Mouse (Mus musculus) left cerebral cortex, adult 2 months (tissue): ENCODE measurements around the gene Tead2. TPM values are rescaled to one million over a fixed set of nuclear protein-coding genes. Genes with fewer than 3 reads are reported as not detected.

Source experiments
- DNase-seq, 2 experiments: peaks; one replicate each; pipeline ENCODE4 v3.0.0; 2021 to 2022; ENCODE audit warnings: low spot score in 2 of 2, mixed read lengths in 1 of 2; ENCODE audit errors: extremely low spot score in 1 of 2
- H3K27ac ChIP-seq: fragments of 200-600 bp; 2 replicates; pipeline ENCODE4 v1.8.1; 2022
- H3K4me3 ChIP-seq: fragments of 200-600 bp; 2 replicates; pipeline ENCODE4 v1.8.1; 2022
- CTCF ChIP-seq: fragments of 200-600 bp; IDR thresholded peaks from 2 replicates; pipeline ENCODE4 v1.8.1; 2022; ENCODE audit warnings: antibody characterized with exemption, mild to moderate bottlenecking, moderate library complexity
- intact Hi-C: fragments of 180-260 bp; cut with DNase I; formaldehyde crosslinking; loops from one replicate; pipeline ENCODE4 v1.15.1; 2025
- total RNA-seq, 2 experiments: library from RNA; stranded (reverse); gene quantifications; 2 replicates each; pipeline ENCODE4 v1.2.3; 2021

The Tead2 gene
- total RNA-seq, 2 experiments from 2014 or later, result 3.9 to 4.1 TPM

DNA sequence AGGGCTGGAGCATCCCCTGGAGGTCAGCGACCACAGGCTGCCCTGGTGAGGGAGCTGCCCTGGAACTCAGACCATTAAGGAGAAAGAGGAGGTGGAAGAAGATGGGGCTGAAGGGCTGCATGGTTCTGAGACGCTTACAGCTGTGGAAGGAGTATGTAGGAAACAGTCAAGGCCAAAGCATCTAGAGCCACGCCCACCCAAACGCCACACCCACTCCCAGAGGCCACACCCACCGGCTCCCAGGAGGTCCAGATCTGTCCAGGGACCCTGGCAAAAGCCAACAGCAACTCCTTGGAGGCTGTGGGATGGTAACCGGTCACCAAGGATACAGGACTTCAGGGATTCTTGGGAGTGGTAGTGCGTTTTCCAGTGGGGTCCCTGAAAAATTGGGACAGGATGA, 37.0 kb upstream of the Tead2 start:
- Histone ChIP-seq H3K27ac (no peak overlapping the region), H3K4me3 (no peak overlapping the region)
- intact Hi-C loops, result no loop called here
- no peak for DNase-seq
- TF ChIP-seq CTCF, result no peak

DNA sequence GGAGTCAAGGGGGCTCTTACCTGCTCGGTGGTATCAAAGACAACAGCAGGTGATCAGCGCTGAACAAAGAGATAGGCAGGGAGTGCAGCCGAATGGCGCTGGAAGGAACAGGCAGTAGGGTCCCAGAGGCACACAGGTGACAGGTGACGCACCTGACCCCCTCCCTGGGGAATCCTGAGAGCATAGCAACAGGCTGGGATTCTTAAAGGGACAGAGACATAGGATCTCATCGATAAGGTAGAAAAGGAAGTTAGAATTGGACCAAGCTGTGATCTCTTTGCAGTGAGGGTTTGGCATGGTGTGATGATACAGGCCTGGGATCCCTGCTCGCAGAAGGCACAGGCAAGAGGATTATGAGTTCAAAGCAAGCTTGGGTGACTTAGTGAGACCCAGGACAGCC, 36.1 kb upstream of the Tead2 start, which contains the start of gene Gfy:
TSS of gene Gfy (minus strand) at position 101 of the 400 bp plus-strand sequence.
- Histone ChIP-seq H3K27ac (no peak within 1 kb of the TSS), H3K4me3 (no peak within 1 kb of the TSS)
- intact Hi-C loops, result no loop called here
- no peak for TF ChIP-seq CTCF
- DNase-seq, result no peak

DNA sequence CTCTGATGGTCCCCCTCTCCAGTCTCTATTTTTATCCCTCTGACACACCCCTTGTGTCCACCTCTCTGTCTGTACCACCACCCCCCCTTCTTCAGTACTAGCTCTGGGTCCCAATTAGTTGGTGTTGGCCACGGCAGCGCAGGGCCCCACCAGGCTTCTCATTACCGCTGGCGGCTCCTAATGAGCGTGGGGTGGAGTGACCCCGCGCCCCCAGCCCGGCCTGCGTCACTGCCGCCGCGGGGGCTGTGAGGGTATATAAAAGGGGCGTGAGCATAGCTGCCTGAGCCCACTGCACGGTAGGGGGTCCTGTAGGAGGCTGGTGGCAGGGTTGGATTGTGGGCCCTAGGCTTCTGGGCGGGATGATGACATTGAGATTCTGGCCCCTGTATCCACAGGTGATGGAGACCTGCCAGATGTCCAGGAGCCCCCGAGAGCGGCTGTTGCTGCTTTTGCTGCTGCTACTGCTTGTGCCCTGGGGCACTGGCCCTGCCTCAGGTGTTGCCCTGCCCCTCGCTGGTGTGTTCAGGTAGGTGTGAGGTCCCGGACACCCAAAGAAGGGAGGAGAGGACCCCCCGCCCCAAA, 34.6 kb upstream of the Tead2 start, which contains the start of gene Pth2:
TSS of gene Pth2 (plus strand) at position 100 of the 582 bp plus-strand sequence.
- no peak for TF ChIP-seq CTCF
- no peak within 1 kb of the TSS for H3K4me3 ChIP-seq
- intact Hi-C loops, result no loop called here

DNA sequence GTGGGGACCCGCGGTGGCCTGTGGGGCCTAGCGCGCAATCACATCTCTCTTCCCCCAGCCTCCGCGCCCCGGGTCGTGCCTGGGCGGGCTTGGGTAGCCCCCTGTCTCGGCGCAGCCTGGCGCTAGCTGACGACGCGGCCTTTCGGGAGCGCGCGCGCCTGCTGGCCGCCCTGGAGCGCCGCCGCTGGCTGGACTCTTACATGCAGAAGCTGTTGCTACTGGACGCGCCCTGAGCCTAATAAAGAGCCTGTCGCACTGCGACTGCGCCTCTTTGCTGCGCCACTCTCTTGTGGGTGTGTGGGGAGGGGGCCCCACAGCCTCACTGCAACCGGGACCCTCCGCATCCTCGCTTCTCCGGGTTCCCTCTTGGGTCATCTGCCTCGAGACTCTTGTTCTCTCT, 34.0 kb upstream of the Tead2 start:
- intact Hi-C loops, result no loop called here
- no peak overlapping the region for H3K4me3 ChIP-seq
- H3K27ac ChIP-seq, result no peak overlapping the region
- no peak for DNase-seq
- peak; percentile 12; the same call in 1 of the 2 replicates for TF ChIP-seq CTCF

More for the DNA sequence above, 34.6 kb upstream of the Tead2 start, which contains the start of gene Pth2:
- no peak for DNase-seq
- H3K27ac ChIP-seq, result no peak within 1 kb of the TSS

DNA sequence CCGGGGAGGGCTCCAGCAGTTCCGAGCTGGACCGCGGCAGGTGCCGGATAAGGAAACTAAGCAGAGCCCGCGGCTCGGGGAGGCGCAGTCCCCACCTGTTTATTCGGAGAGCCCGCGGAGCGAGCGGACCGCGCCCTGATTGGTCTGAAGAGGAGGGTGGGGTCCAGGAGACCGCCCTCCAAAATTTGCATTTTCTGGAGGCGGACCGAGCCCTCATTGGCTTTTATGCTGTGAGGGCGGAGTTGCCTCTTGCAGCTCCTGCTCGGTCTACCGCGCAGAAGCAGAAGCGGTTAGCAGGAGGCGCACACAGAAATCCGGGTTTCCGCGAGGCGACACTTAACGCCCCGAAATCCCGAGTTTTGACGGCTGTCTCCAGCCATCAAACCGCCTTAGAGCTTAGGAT, 33.4 kb upstream of the Tead2 start:
- H3K27ac ChIP-seq, result peak overlapping the region; percentile 65; the same call in 1 of the 2 replicates
- TF ChIP-seq CTCF, result no peak; the same call in 1 of the 2 replicates
- peak; percentile 82 to 83 for DNase-seq

DNA sequence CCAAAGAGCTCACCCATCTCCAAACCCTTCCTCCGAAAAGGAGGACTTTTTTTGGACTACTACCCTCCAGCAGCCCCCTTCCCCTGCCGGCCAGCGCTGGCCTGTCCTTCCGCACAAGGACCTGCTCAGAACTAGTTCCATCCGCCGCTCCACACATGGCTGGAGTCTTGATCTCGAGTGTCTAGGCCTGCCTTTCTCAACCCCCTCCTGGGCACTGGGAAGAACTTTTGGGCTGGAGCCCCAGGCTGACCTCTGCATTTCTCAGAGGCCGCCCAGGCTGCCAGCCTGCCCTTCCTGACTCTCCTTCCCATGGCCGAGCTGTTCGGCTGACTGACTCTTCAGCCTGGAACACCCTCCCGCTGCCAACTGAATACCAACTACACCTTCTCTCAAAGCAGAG, 32.9 kb upstream of the Tead2 start:
- intact Hi-C loops, result no loop called here
- no peak for TF ChIP-seq CTCF
- Histone ChIP-seq H3K4me3 (peak overlapping the region; percentile 24), H3K27ac (peak overlapping the region; percentile 65)
- DNase-seq, result no peak

More for the DNA sequence above, 33.4 kb upstream of the Tead2 start:
- intact Hi-C loops, result no loop called here
- H3K4me3 ChIP-seq, result peak overlapping the region; percentile 24

DNA sequence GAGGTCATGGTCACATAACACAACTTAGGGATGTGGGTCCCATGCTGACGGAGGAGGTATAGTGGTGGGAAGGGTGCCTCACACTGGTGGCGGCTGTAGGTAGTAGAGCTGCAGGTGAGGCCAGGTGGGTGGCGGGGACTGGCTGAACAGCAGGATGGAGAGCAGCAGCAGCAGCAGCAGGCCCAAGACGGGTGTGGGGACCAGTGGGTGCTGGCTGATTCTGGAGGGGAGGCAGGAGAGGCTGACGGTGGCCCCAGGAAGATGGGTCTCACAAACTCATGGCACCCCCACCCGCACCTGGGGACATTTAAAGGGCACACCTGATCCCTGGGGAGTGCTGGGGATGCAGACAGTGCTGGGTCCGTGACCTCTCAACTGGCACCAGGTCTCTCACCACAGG, 31.9 kb upstream of the Tead2 start:
- H3K27ac ChIP-seq, result no peak overlapping the region
- intact Hi-C loops, result no loop called here

DNA sequence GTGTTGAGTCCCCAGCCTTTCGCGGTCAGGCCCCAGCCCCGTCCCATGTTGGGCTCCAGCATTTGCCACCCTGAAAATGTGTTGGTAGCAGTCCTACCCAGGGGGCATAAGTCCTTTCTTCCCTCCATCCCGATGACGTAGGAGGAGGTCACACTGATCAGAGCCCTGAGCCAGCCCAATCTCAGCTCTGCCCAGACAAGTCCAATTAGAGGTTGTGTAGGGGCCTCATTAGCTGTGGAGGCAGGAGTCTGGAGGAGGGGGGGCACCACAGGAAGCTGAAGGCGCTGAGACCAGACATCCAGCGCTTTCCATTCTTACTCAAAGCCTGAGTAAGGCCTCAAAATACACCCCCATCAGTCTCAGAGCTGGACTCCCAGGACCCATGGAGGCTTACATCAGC, 29.6 kb upstream of the Tead2 start:
- Histone ChIP-seq H3K4me3 (no peak overlapping the region), H3K27ac (no peak overlapping the region)
- intact Hi-C loops, result no loop called here
- no peak for DNase-seq
- TF ChIP-seq CTCF, result no peak

More for the DNA sequence above, 31.9 kb upstream of the Tead2 start:
- no peak for TF ChIP-seq CTCF
- no peak for DNase-seq
- H3K4me3 ChIP-seq, result no peak overlapping the region

DNA sequence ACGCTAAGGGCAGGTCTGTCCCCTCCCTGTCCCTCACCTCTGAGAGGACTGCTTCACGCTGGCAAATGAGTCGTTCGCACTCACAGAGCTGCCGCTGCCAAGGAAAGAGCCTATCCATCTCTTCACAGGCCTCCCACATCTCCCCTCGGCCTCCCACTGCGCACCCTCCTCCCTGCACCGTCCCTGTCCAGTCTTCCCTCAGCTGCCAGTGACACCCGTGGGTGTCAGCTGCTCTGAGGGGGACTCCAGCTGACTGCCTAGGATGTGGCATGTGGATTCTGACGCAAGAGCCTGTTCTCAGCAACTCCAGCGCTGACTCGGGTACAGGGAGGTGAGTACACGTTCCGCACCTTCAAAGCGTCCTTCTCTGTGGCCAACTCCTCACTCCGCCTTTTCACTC, 26.0 kb upstream of the Tead2 start:
- intact Hi-C loops, result loop anchor here (2.0 kb wide), 2 partner anchors 27 to 43 kb away; partner anchors contain the start of gene Slc17a7
- peak overlapping the region; percentile 21; the same call in 1 of the 2 replicates for H3K4me3 ChIP-seq
- TF ChIP-seq CTCF, result no peak
- DNase-seq, result peak in 1 of 2 experiments; percentile 68
- H3K27ac ChIP-seq, result peak overlapping the region; percentile 90

DNA sequence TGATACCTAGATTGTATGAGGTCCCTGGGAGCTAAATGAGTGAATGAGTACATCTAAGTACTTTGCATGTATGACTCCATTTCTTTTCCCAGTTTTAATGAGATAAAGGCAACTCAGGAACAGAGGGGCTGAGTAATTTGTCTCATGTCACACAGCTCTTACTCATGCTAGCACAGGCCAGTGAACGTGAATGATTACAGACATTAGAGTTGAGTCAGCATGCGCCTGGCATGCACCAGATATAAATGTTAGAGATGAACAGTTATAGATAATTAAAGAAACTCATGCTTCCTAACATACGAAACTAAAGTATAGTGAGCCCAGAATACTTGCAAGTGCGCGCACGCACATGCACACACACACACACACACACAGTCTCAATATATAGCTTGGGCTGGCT, 25.4 kb upstream of the Tead2 start:
- DNase-seq, result no peak
- no peak for TF ChIP-seq CTCF
- intact Hi-C loops, result no loop called here
- Histone ChIP-seq H3K27ac (peak overlapping the region; percentile 90), H3K4me3 (no peak overlapping the region)

DNA sequence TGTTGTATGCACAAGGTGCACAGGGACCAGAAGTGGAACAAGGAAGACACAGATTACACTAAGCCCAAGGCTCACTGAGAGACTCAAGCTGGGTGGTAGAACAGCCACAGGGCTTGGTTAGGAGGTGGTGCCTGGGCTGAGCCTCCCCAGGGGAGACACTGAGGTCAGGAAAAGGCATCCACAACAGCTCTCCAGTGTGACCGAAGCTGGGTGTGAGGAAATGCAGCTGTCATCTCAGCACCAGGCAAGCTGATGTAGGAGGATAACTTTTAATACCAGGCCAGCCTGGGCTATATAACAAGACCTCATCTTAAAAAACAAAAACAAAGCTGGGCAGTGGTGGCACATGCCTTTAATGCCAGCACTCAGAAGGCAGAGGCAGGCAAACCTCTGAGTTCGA, 24.4 kb upstream of the Tead2 start:
- intact Hi-C loops, result no loop called here
- no peak for TF ChIP-seq CTCF

DNA sequence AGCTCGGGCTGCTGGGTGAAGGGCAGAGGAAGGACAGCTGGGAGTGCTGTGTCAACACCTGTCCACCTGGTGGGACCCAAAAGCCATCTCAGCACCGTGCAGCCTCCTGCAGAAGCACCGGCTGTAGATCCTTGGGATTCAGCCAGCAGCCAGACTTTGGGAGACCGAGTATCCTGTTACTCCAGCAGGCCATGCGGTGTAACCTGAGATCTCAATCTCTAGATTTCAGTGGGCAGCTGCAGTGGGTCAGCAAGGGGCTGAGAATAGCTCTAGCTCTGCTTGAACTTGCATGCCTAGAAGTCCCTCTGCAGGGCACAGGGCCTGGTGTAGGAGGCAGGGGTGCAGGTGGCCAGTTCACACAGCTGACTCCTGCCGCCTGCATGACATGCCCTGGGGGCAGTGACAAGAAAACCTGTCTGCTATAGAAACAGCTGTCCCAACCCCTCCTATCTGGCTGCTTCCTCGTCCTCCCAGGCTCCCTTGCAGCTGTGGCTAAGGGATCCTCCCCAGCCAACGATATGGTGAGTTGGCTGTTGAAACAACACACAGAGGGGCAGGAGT, 23.7 kb upstream of the Tead2 start:
- no peak overlapping the region for H3K4me3 ChIP-seq
- no peak for TF ChIP-seq CTCF
- no peak for DNase-seq
- no peak overlapping the region for H3K27ac ChIP-seq
- intact Hi-C loops, result no loop called here

More for the DNA sequence above, 24.4 kb upstream of the Tead2 start:
- H3K27ac ChIP-seq, result no peak overlapping the region
- H3K4me3 ChIP-seq, result no peak overlapping the region
- DNase-seq, result no peak
